Mouse (Mus musculus): ENCODE results near the gene Tspo. TPM values are rescaled to one million over a fixed set of nuclear protein-coding genes. Genes with fewer than 3 reads are reported as not detected.

Tspo gene
- total and polyA plus RNA-seq, 3 experiments = 66.5 to 80.0 TPM; not detected in 1

Other genes with a start within 250 kb of the Tspo start
- 8.2 and 8.6 TPM in 2 replicates for gene Arfgap3, start 213.3 kb upstream of the Tspo start, total RNA-seq (2012; rRNA removed)
- gene Arfgap3, start 213.3 kb upstream of the Tspo start, polyA plus RNA-seq (2012; ENCODE audit: insufficient read depth in 1 of 2, insufficient read length in 2 of 2, low read depth in 1 of 2, low replicate concordance in 2 of 2, missing spikeins in 1 of 2) = 10 to 100 TPM in 1 of 2 experiments, not detected in 1; 12.4 TPM
- gene Pacsin2, start 99.0 kb upstream of the Tspo start, total RNA-seq (2012; rRNA removed) = 58.7 and 64.7 TPM in 2 replicates
- gene Pacsin2, start 99.0 kb upstream of the Tspo start, polyA plus RNA-seq (2012; ENCODE audit: insufficient read depth in 1 of 2, insufficient read length in 2 of 2, low read depth in 1 of 2, low replicate concordance in 2 of 2, missing spikeins in 1 of 2) = 100 to 1,000 TPM; 103 to 425 TPM
- gene Ttll1, start 52.7 kb upstream of the Tspo start, total RNA-seq (2012; rRNA removed) = 3.4 and 4.4 TPM in 2 replicates
- 10 to 100 TPM in 1 of 2 experiments, not detected in 1; 14.1 TPM for gene Ttll1, start 52.7 kb upstream of the Tspo start, polyA plus RNA-seq (2012; ENCODE audit: insufficient read depth in 1 of 2, insufficient read length in 2 of 2, low read depth in 1 of 2, low replicate concordance in 2 of 2, missing spikeins in 1 of 2)
- 5.1 and 7.6 TPM in 2 replicates for gene Bik, start 36.7 kb upstream of the Tspo start, total RNA-seq (2012; rRNA removed)
- 10 to 100 TPM in 1 of 2 experiments, not detected in 1; 10.2 TPM for gene Bik, start 36.7 kb upstream of the Tspo start, polyA plus RNA-seq (2012; ENCODE audit: insufficient read depth in 1 of 2, insufficient read length in 2 of 2, low read depth in 1 of 2, low replicate concordance in 2 of 2, missing spikeins in 1 of 2)
- 32.6 and 35.9 TPM in 2 replicates for gene Mcat, start 195 bp downstream of the Tspo start, total RNA-seq (2012; rRNA removed)
- gene Mcat, start 195 bp downstream of the Tspo start, polyA plus RNA-seq (2012; ENCODE audit: insufficient read depth in 1 of 2, insufficient read length in 2 of 2, low read depth in 1 of 2, low replicate concordance in 2 of 2, missing spikeins in 1 of 2) = 10 to 100 TPM in 1 of 2 experiments, not detected in 1; 28.8 TPM
- 41.9 and 43.9 TPM in 2 replicates for gene Ttll12, start 31.6 kb downstream of the Tspo start, total RNA-seq (2012; rRNA removed)
- 10 to 100 TPM in 1 of 2 experiments, not detected in 1; 76.5 TPM for gene Ttll12, start 31.6 kb downstream of the Tspo start, polyA plus RNA-seq (2012; ENCODE audit: insufficient read depth in 1 of 2, insufficient read length in 2 of 2, low read depth in 1 of 2, low replicate concordance in 2 of 2, missing spikeins in 1 of 2)
- not detected in 2 replicates for gene Scube1, start 161.4 kb downstream of the Tspo start, total RNA-seq (2012; rRNA removed)
- not detected for gene Scube1, start 161.4 kb downstream of the Tspo start, polyA plus RNA-seq (2012; ENCODE audit: insufficient read depth in 1 of 2, insufficient read length in 2 of 2, low read depth in 1 of 2, low replicate concordance in 2 of 2, missing spikeins in 1 of 2)
- not detected in 2 replicates for gene Mpped1, start 215.9 kb downstream of the Tspo start, total RNA-seq (2012; rRNA removed)
- not detected for gene Mpped1, start 215.9 kb downstream of the Tspo start, polyA plus RNA-seq (2012; ENCODE audit: insufficient read depth in 1 of 2, insufficient read length in 2 of 2, low read depth in 1 of 2, low replicate concordance in 2 of 2, missing spikeins in 1 of 2)

Measured in MEL (cell line).